Mouse (Mus musculus) liver, embryonic 14.5 days (tissue): Measurements from ENCODE around the gene Tecpr1. TPM values are rescaled to one million over a fixed set of nuclear protein-coding genes. Genes with fewer than 3 reads are reported as not detected.

Experiments used
- ATAC-seq: fragments of 200-750 bp; cut with Nextera tagmentation; 2 replicates; pipeline ENCODE4 v1.8.0; 2017; ENCODE audit warnings: moderate number of reproducible peaks, mild to moderate bottlenecking, moderate library complexity; ENCODE audit not compliant: insufficient read depth
- DNase-seq, 3 experiments: peaks; one replicate each; pipeline ENCODE4 v3.0.0-alpha.2; 2012 to 2013; ENCODE audit warnings: low read depth in 3 of 3, low spot score in 3 of 3
- H3K27ac ChIP-seq: fragments of 300-500 bp; sonication (generic); 2 replicates; pipeline ENCODE4 v1.5.1; 2014; ENCODE audit warnings: moderate library complexity, mild to moderate bottlenecking, control low read depth, inconsistent platforms
- H3K27me3 ChIP-seq: fragments of 300-500 bp; sonication (generic); 2 replicates; pipeline ENCODE4 v1.6.1; 2014; ENCODE audit warnings: mild to moderate bottlenecking, low read length, moderate library complexity; ENCODE audit not compliant: control insufficient read depth, insufficient read depth
- H3K36me3 ChIP-seq: fragments of 300-500 bp; sonication (generic); replicated peaks from 2 replicates; pipeline ENCODE4 v1.6.1; 2014; ENCODE audit warnings: low read depth; ENCODE audit not compliant: control insufficient read depth, insufficient read depth
- H3K4me1 ChIP-seq, 2 experiments: fragments of 200-500 bp in 1 of 2; fragments of 300-500 bp in 1 of 2; sonication (generic) in 1 of 2; replicated peaks; 2 replicates each; pipeline ENCODE4 v1.6.1; 2012 to 2014; ENCODE audit warnings: antibody characterized with exemption in 1 of 2, inconsistent platforms in 1 of 2, low read length in 1 of 2; ENCODE audit not compliant: control insufficient read depth in 2 of 2, insufficient read depth in 2 of 2
- H3K4me2 ChIP-seq: fragments of 300-500 bp; sonication (generic); 2 replicates; pipeline ENCODE4 v1.6.1; 2014; ENCODE audit warnings: low read depth, mild to moderate bottlenecking, control low read depth, moderate library complexity
- H3K4me3 ChIP-seq, 2 experiments: fragments of 200-500 bp in 1 of 2; fragments of 300-500 bp in 1 of 2; sonication (generic) in 1 of 2; 2 replicates each; pipeline ENCODE4 v1.5.1; 2012 to 2014; ENCODE audit warnings: low read depth in 2 of 2, low read length in 2 of 2, mild to moderate bottlenecking in 2 of 2, control low read depth in 1 of 2, inconsistent platforms in 1 of 2, moderate library complexity in 1 of 2; ENCODE audit not compliant: insufficient read depth in 1 of 2
- H3K9ac ChIP-seq: fragments of 300-500 bp; sonication (generic); replicated peaks from 2 replicates; pipeline ENCODE4 v1.6.1; 2014; ENCODE audit warnings: mild to moderate bottlenecking, control low read depth, moderate library complexity
- H3K9me3 ChIP-seq: fragments of 300-500 bp; sonication (generic); 2 replicates; pipeline ENCODE4 v1.6.1; 2016; ENCODE audit warnings: low read length, mixed read lengths; ENCODE audit not compliant: control insufficient read depth
- CTCF ChIP-seq: IDR thresholded peaks from 2 replicates; pipeline ENCODE4 v1.5.1; 2016; ENCODE audit warnings: antibody characterized with exemption, low read depth, control low read depth
- EP300 ChIP-seq: IDR thresholded peaks from 2 replicates; pipeline ENCODE4 v1.6.1; 2016; ENCODE audit warnings: antibody characterized with exemption, low read depth
- WGBS: fragments of 180-500 bp; shearing (Covaris S2); extraction: QIAGEN DNeasy Blood & Tissue Kit; methylation state at CpG from one replicate; pipeline ENCODE4 v1.1.7; 2014; ENCODE audit not compliant: insufficient replicate concordance; 5-methylcytosine and 5-hydroxymethylcytosine counted together
- polyA plus RNA-seq, 2 experiments: library from polyadenylated mRNA; depleted of rRNA in 1 of 2; stranded (reverse) in 1 of 2; unstranded in 1 of 2; fragments of >200 nt; fragmentation: Nextera tagmentation in 1 of 2; extraction: Ambion mirVana in 1 of 2; gene quantifications; 2 replicates each; pipeline versions ENCODE4 v1.2.1 to v1.2.3; 2012 to 2014

Gene Tecpr1
- polyA plus RNA-seq, 2 experiments, result 1.3 to 2.6 TPM

DNA sequence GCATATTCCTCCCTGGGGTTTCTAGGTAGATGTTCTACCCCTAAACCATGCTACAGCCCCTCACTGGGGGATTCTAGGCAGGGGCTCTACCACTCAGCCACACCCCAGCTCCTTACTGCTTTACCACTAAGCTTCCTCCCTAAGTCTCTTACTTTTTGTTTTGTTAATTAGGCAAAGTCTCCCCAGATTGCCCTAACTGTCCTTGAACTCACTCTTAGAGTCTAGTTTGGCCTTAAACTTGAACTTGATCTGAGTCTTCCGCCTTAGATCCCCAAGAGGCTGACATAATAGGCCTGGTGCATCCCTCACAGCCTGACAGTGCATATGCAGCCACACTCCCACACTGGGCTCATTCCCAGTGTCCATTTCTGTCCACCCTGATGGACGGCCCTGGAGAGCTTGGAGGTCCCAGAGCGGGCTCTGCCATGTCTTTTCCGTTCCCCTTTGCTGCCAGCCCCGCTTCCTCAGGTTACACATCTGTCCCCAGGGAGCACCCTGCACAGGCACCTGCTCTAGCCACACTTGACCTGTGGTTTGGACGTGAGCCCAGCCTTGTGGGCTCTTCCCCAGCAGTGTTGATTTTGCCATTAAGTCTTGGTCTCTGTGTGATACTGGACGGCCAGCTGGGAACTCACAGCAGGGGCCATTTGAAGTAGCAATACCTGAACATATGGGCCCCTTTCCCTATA lies 39.6 kb downstream of the Tecpr1 start:
- ATAC-seq (no peak), DNase-seq (no peak)

DNA sequence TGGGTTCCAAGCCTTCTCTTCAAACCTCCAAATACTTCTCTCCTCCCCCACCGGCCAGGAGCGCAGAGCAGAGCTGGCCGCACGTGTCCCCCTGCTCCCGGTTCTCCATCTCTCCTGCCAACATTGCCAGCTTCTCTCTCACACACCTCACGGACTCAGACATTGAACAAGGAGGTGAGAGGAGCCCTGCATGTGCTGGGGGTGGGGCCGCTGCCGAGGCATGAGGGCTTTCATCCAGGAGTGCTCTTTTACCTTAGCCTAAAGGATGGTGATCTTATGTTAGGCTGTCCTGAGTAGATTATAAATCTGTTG lies 40.2 kb downstream of the Tecpr1 start:
- Histone ChIP-seq H3K27me3 (no peaks in the 10 kb centered on the region), H3K4me1 (peaks cover 5 to 8% of the 10 kb centered on the region in 2 experiments; a peak in 3 of 4 replicates), H3K9me3 (no peaks in the 10 kb centered on the region), H3K4me2 (no peak overlapping the region), H3K4me3 (no peak overlapping the region), H3K9ac (no peak overlapping the region), H3K27ac (no peak overlapping the region), H3K36me3 (no peaks in the 10 kb centered on the region; the same call in 1 of the 2 replicates)
- DNase-seq, result no peak
- 68% methylated on average over 8 of the region's 8 CpGs for WGBS
- no peak for ATAC-seq
- no peak for TF ChIP-seq EP300
- no peak for TF ChIP-seq CTCF

More for the DNA sequence above, 39.6 kb downstream of the Tecpr1 start:
- Histone ChIP-seq H3K9ac (no peak overlapping the region), H3K4me3 (no peak overlapping the region), H3K27me3 (no peaks in the 10 kb centered on the region), H3K9me3 (no peaks in the 10 kb centered on the region), H3K27ac (no peak overlapping the region), H3K4me2 (no peak overlapping the region), H3K36me3 (no peaks in the 10 kb centered on the region; the same call in 1 of the 2 replicates), H3K4me1 (peaks cover 5 to 8% of the 10 kb centered on the region in 2 experiments; a peak in 3 of 4 replicates)
- 83% methylated on average over 7 of the region's 7 CpGs for WGBS
- TF ChIP-seq CTCF (no peak), EP300 (no peak)

DNA sequence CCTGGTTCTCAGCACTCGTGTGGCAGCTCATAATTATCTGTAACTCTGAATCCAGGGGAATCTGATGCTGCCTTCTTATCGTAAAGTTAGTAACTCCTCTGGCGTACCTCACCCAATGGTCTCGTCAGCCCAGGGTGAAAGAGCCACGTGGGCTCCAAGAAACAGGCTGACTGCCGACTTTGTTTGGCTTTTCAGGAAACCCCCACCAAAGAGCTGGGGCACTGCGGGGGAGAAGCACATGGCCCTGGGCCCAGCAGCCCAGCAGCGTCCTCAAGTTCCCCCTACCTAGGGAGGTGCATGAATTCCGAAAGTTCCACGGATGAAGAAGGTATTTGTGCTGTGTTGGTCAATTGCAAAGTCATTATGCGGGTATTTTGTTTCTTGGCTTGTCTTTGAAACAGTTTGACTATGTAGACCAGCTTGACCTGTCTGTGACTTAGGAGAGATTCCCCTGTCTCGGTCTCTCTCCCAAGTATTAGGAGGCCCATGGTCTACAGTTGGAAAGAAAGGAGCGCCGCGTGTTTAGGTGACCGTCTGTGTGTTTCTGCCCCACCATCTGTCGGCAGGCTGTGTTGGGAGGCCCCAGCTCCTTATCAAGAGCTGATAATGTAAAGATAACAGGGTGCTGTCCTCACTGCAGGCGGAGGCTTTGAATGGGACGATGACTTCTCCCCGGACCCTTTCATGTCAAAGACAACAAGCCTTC lies 40.7 kb downstream of the Tecpr1 start:
- H3K27me3 ChIP-seq, result no peaks in the 10 kb centered on the region
- TF ChIP-seq EP300 (no peak), CTCF (no peak)
- H3K4me3 ChIP-seq, result no peak overlapping the region
- peaks cover 5 to 8% of the 10 kb centered on the region in 2 experiments; a peak in 3 of 4 replicates for H3K4me1 ChIP-seq
- H3K9ac ChIP-seq, result no peak overlapping the region
- H3K9me3 ChIP-seq, result no peaks in the 10 kb centered on the region
- no peaks in the 10 kb centered on the region; the same call in 1 of the 2 replicates for H3K36me3 ChIP-seq
- ATAC-seq (no peak), DNase-seq (no peak)
- no peak overlapping the region for H3K27ac ChIP-seq
- WGBS, result 47% methylated on average over 20 of the region's 20 CpGs
- no peak overlapping the region for H3K4me2 ChIP-seq

DNA sequence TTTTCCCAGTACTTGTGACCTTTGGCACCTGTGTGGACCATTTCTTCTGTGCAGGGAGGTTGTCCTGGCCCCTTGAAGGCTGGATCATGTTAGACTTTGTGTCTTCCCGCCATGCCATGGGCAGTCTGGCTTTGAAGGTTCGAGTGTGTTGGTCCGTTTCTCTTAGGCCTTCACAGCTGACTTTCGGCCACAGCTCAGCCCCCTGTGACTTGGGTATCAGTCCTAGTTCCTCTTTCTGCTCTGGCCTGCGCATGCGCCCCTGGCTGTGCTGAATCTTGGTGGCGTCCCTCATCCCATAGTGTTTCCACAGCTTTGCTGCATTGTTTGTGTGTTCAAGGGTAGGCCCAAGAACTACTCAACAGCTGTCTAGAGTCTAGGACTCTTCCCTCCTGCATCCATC lies 42.2 kb downstream of the Tecpr1 start:
- Histone ChIP-seq H3K27me3 (no peaks in the 10 kb centered on the region), H3K9me3 (no peaks in the 10 kb centered on the region), H3K4me1 (peaks cover 5 to 8% of the 10 kb centered on the region in 2 experiments; a peak in 3 of 4 replicates), H3K36me3 (no peaks in the 10 kb centered on the region; the same call in 1 of the 2 replicates), H3K27ac (no peak overlapping the region), H3K9ac (no peak overlapping the region), H3K4me2 (no peak overlapping the region), H3K4me3 (no peak overlapping the region)
- DNase-seq (no peak), ATAC-seq (no peak)
- TF ChIP-seq EP300 (no peak), CTCF (no peak)
- 53% methylated on average over 7 of the region's 7 CpGs for WGBS

DNA sequence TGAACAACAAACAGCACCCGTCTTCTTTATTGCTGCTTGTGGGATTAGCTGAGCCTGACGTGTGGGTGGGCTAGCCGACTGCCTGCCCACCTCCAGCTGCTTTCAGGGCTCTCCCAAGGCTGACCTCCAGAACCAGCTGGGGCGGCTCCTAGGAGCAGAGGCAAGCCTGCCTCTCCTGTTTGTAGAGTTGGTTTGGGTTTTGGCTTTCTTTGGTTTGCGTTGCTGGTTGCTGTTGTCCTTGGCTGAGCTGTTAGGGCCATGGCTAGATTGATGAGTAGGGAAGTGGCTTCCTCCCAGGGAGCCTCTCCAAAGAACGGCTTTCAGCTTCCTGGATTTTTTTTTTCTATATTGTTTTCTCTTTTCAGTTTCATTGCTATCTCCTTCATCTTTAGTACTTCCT lies 45.2 kb downstream of the Tecpr1 start:
- no peak overlapping the region for H3K27ac ChIP-seq
- no peaks in the 10 kb centered on the region for H3K9me3 ChIP-seq
- no peak overlapping the region for H3K4me2 ChIP-seq
- TF ChIP-seq EP300 (no peak), CTCF (no peak)
- no peak overlapping the region for H3K4me3 ChIP-seq
- no peak for ATAC-seq
- no peak overlapping the region for H3K9ac ChIP-seq
- WGBS, result 62% methylated on average over 6 of the region's 6 CpGs
- no peak for DNase-seq
- H3K36me3 ChIP-seq, result peaks cover 14% of the 10 kb centered on the region
- H3K27me3 ChIP-seq, result no peaks in the 10 kb centered on the region
- peaks cover 5 to 8% of the 10 kb centered on the region in 2 experiments; a peak in 3 of 4 replicates for H3K4me1 ChIP-seq
